Comparison of ENCODE assay signal across 14 mouse cellular contexts in the genomic region with DNA sequence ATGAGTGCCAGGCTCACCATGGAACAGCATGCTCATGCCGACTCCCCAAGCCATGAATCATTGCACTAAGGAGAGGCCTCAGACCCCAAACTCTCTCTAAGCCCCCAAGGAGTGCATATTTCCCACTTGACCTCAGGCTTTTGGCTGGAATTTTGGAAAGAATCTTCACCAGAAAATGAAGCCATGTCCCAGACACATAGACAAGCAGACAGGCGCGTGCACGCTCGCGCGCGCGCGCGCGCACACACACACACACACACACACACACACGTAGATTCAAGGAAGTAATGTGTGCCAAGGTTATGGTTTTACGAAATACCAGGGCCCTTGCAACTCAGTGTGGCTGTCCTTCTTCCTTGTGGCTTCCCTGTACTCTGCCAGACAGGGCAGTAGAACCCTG. TPM values are rescaled to one million over a fixed set of nuclear protein-coding genes. Genes with fewer than 3 reads are reported as not detected.
DNase-seq lines count a peak whose midpoint lies in the region; ATAC-seq lines count a peak whose summit lies in the region.
"Had no signal": no experiment of that assay in that cellular context is flagged by ENCODE, and none has a peak within 500 bp of the region (broad histone marks: within the 10 kb centered on the region; RNA-seq: fewer than 3 reads in every experiment).

No protein-coding gene starts in this region.

- 92% methylated on average over 14 of the region's 14 CpGs for WGBS in limb, embryonic 12.5 days
- WGBS in limb, embryonic 10.5 days = 94% methylated on average over 14 of the region's 14 CpGs
- 91% methylated on average over 14 of the region's 14 CpGs for WGBS in heart, embryonic 16.5 days

- H3K9ac ChIP-seq in limb, embryonic 12.5 days (replicated peaks) = no peak overlapping the region
- H3K9ac ChIP-seq in heart, embryonic 16.5 days (ENCODE audit: low read length) = no peak overlapping the region
- H3K9ac ChIP-seq: hindbrain, embryonic 14.5 days had no signal

- peaks cover 7% of the 10 kb centered on the region for H3K27me3 ChIP-seq in limb, embryonic 12.5 days
- H3K27me3 ChIP-seq in limb, embryonic 10.5 days (ENCODE audit: low read depth, poor library complexity, severe bottlenecking) = peaks cover 10% of the 10 kb centered on the region
- no peaks in the 10 kb centered on the region for H3K27me3 ChIP-seq in heart, embryonic 16.5 days (ENCODE audit: control insufficient read depth, insufficient read depth, low read length)
- H3K27me3 ChIP-seq: Patski had no signal

- no peak overlapping the region for H3K4me2 ChIP-seq in limb, embryonic 12.5 days
- H3K4me2 ChIP-seq in heart, embryonic 16.5 days (ENCODE audit: low read depth, low read length) = no peak overlapping the region
- H3K4me2 ChIP-seq: hindbrain, embryonic 14.5 days had no signal

- peaks cover 46% of the 10 kb centered on the region for H3K4me1 ChIP-seq in limb, embryonic 12.5 days (replicated peaks)
- H3K4me1 ChIP-seq in limb, embryonic 10.5 days = peaks cover 48% of the 10 kb centered on the region
- H3K4me1 ChIP-seq in heart, embryonic 16.5 days (ENCODE audit: control insufficient read depth, insufficient read depth, low read length) = peaks cover 24% of the 10 kb centered on the region

- peak; percentile 48 for DNase-seq in adrenal gland, postnatal 14 days
- no peak for DNase-seq in adrenal gland, postnatal 4 days (ENCODE audit: low spot score in 2 of 2)
- no peak for DNase-seq in limb, embryonic 10.5 days (ENCODE audit: low spot score)
- no peak for DNase-seq in ovary, postnatal 14 days (ENCODE audit: low spot score)
- DNase-seq in Muller cell, postnatal 12 days (ENCODE audit: inconsistent ontology term) = no peak
- DNase-seq: B cell, adult 2 months; embryo, embryonic 11 days had no signal

- H3K27ac ChIP-seq in limb, embryonic 12.5 days = peak overlapping the region; percentile 17; the same call in 1 of the 2 replicates
- no peak overlapping the region for H3K27ac ChIP-seq in limb, embryonic 10.5 days
- peak overlapping the region; percentile 41; the same call in 1 of the 2 replicates for H3K27ac ChIP-seq in heart, embryonic 16.5 days (ENCODE audit: low read length)
- H3K27ac ChIP-seq: hindbrain, embryonic 14.5 days had no signal

- no peak overlapping the region for H3K4me3 ChIP-seq in limb, embryonic 12.5 days (replicated peaks)
- no peak overlapping the region for H3K4me3 ChIP-seq in limb, embryonic 10.5 days
- no peak overlapping the region for H3K4me3 ChIP-seq in heart, embryonic 16.5 days (ENCODE audit: low read length)
- H3K4me3 ChIP-seq: left cerebral cortex, adult 2 months had no signal

- H3K36me3 ChIP-seq in limb, embryonic 12.5 days = peaks cover 56% of the 10 kb centered on the region
- H3K36me3 ChIP-seq in limb, embryonic 10.5 days = peaks cover 56% of the 10 kb centered on the region
- H3K36me3 ChIP-seq in heart, embryonic 16.5 days (ENCODE audit: control insufficient read depth, insufficient read depth) = peaks cover 10% of the 10 kb centered on the region; the same call in 1 of the 2 replicates

- H3K9me3 ChIP-seq in limb, embryonic 12.5 days = no peaks in the 10 kb centered on the region
- H3K9me3 ChIP-seq in limb, embryonic 10.5 days (replicated peaks) = no peaks in the 10 kb centered on the region
- H3K9me3 ChIP-seq in heart, embryonic 16.5 days (replicated peaks; ENCODE audit: control insufficient read depth, low read length) = no peaks in the 10 kb centered on the region

- ATAC-seq in limb, embryonic 12.5 days (ENCODE audit: insufficient number of reproducible peaks, insufficient read depth, low FRiP score, low TSS enrichment, low read depth) = no peak
- ATAC-seq in heart, embryonic 16.5 days (replicated peaks; ENCODE audit: extremely low read depth, insufficient read depth, low FRiP score) = no peak
- ATAC-seq in megakaryocyte, adult 5-6 weeks (ENCODE audit: poor library complexity, severe bottlenecking) = peak; percentile 82
- ATAC-seq: forebrain, embryonic 14.5 days; Patski had no signal

RNA-seq across cellular contexts. Expression of gene Hic1, which starts 10.9 kb away (rescaled TPM):
- 14.5 and 17.0 TPM in 2 replicates for total RNA-seq in adrenal gland, postnatal 14 days (2021)
- 10 to 100 TPM; 22.9 to 29.2 TPM for total RNA-seq in adrenal gland, postnatal 4 days (2021)
- polyA plus RNA-seq in limb, embryonic 12.5 days (2016; fragmentation: Nextera tagmentation; extraction: Ambion mirVana) = 30.3 and 35.5 TPM in 2 replicates
- 0.99 and 3.5 TPM in 2 replicates for polyA plus RNA-seq in limb, embryonic 10.5 days (2016; fragmentation: Nextera tagmentation; extraction: Ambion mirVana)
- 7.1 and 9.8 TPM in 2 replicates for polyA plus RNA-seq in heart, embryonic 16.5 days (2015; fragmentation: Nextera tagmentation; extraction: Ambion mirVana)
- 0.14 TPM in 1 of 2 replicates, not detected in the other for total RNA-seq in megakaryocyte, adult 5-6 weeks (2015)
- 0.04 and 0.07 TPM in 2 replicates for total RNA-seq in megakaryocyte, adult 5-6 weeks (2017)

RNA-seq across cellular contexts. Expression of gene Ovca2, which starts 20.2 kb away (rescaled TPM):
- 14.5 and 15.8 TPM in 2 replicates for total RNA-seq in adrenal gland, postnatal 14 days (2021)
- 10 to 100 TPM; 16.0 to 17.4 TPM for total RNA-seq in adrenal gland, postnatal 4 days (2021)
- polyA plus RNA-seq in limb, embryonic 12.5 days (2016; fragmentation: Nextera tagmentation; extraction: Ambion mirVana) = 29.6 and 31.0 TPM in 2 replicates
- 38.0 and 39.9 TPM in 2 replicates for polyA plus RNA-seq in limb, embryonic 10.5 days (2016; fragmentation: Nextera tagmentation; extraction: Ambion mirVana)
- polyA plus RNA-seq in heart, embryonic 16.5 days (2015; fragmentation: Nextera tagmentation; extraction: Ambion mirVana) = 18.4 and 18.7 TPM in 2 replicates
- 11.5 and 17.2 TPM in 2 replicates for total RNA-seq in megakaryocyte, adult 5-6 weeks (2015)
- 7.8 and 11.0 TPM in 2 replicates for total RNA-seq in megakaryocyte, adult 5-6 weeks (2017)

RNA-seq across cellular contexts. Expression of gene Dph1, which starts 32.6 kb away (rescaled TPM):
- total RNA-seq in adrenal gland, postnatal 14 days (2021) = 22.3 and 28.5 TPM in 2 replicates
- 10 to 100 TPM; 26.8 to 29.0 TPM for total RNA-seq in adrenal gland, postnatal 4 days (2021)
- polyA plus RNA-seq in limb, embryonic 12.5 days (2016; fragmentation: Nextera tagmentation; extraction: Ambion mirVana) = 24.0 and 25.5 TPM in 2 replicates
- 32.7 and 35.3 TPM in 2 replicates for polyA plus RNA-seq in limb, embryonic 10.5 days (2016; fragmentation: Nextera tagmentation; extraction: Ambion mirVana)
- polyA plus RNA-seq in heart, embryonic 16.5 days (2015; fragmentation: Nextera tagmentation; extraction: Ambion mirVana) = 19.7 and 21.0 TPM in 2 replicates
- 0.52 and 1.3 TPM in 2 replicates for total RNA-seq in megakaryocyte, adult 5-6 weeks (2015)
- 1.8 and 2.0 TPM in 2 replicates for total RNA-seq in megakaryocyte, adult 5-6 weeks (2017)

RNA-seq across cellular contexts. Expression of gene Rtn4rl1, which starts 35.2 kb away (rescaled TPM):
- 29.5 and 32.6 TPM in 2 replicates for total RNA-seq in adrenal gland, postnatal 14 days (2021)
- 10 to 100 TPM; 33.3 to 33.8 TPM for total RNA-seq in adrenal gland, postnatal 4 days (2021)
- polyA plus RNA-seq in limb, embryonic 12.5 days (2016; fragmentation: Nextera tagmentation; extraction: Ambion mirVana) = 1.5 and 2.1 TPM in 2 replicates
- polyA plus RNA-seq in limb, embryonic 10.5 days (2016; fragmentation: Nextera tagmentation; extraction: Ambion mirVana) = 0.90 and 1.3 TPM in 2 replicates
- 12.4 and 13.1 TPM in 2 replicates for polyA plus RNA-seq in heart, embryonic 16.5 days (2015; fragmentation: Nextera tagmentation; extraction: Ambion mirVana)
- total RNA-seq in megakaryocyte, adult 5-6 weeks (2015) = 1.2 and 1.3 TPM in 2 replicates
- 0.08 and 0.81 TPM in 2 replicates for total RNA-seq in megakaryocyte, adult 5-6 weeks (2017)

Comparison
In these comparisons a context has a peak if more than half of its experiments do, and no peak if none do; other contexts are left out.
1. RNA of gene Hic1, which starts 10.9 kb away (total RNA-seq): 22.9 to 29.2 TPM in adrenal gland, postnatal 4 days and 14.5 to 17.0 TPM in adrenal gland, postnatal 14 days; 0.04 to 0.14 TPM in megakaryocyte, adult 5-6 weeks; every median in the first group is over 10 times any median in the second.